Mouse (Mus musculus): ENCODE data around the gene Ngef.

GRCm38 (mm10) chr1:87568398-87568797 lies 5.3 kb downstream of the Ngef start:
- TF ChIP-seq CTCF (conservative IDR thresholded peaks at IDR 0.05; ENCODE audit: insufficient read depth, insufficient read length, low read depth, low read length) (peak; percentile 59), POLR2A (IDR thresholded peaks at IDR 0.05; ENCODE audit: low read depth, low read length) (no peak)
